Mouse (Mus musculus) bone marrow macrophage, adult 2 months (primary cell): ENCODE data around the gene Tyk2.

Experiments
- CTCF ChIP-seq: IDR thresholded peaks from 2 replicates; pipeline ENCODE4 v1.5.1; 2012; ENCODE audit warnings: low read depth, mild to moderate bottlenecking, low read length, moderate library complexity
- POLR2A ChIP-seq: IDR thresholded peaks from 2 replicates; pipeline ENCODE4 v1.6.1; 2012; ENCODE audit warnings: mild to moderate bottlenecking, low read depth, low read length, borderline replicate concordance

GRCm38 (mm10) chr9:21117073-21117472 lies 14.0 kb downstream of the Tyk2 start:
- no peak for TF ChIP-seq CTCF
- no peak for TF ChIP-seq POLR2A
